Mouse (Mus musculus): ENCODE measurements around the gene Arf5.

DNA sequence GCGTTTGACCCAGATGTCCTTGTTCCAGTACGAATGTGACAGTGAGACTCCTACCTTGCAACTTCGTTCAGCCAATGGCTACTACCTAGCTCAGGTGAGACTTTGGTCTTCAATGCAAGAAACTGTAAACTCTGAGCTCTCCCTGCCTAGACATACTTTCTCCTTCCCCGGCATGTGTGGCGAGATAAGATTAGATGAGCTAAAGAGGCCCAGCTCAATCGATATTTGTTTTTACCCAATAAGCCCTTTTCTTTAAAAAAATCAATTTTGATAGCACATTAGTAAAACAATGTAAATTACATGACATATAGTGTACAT is 8.1 kb downstream of the Arf5 start:
- TF ChIP-seq CTCF (conservative IDR thresholded peaks at IDR 0.05; ENCODE audit: low read length), result no peak
- no peak for TF ChIP-seq POU5F1 (IDR thresholded peaks at IDR 0.05; ENCODE audit: borderline replicate concordance, low read length)
- TF ChIP-seq NANOG (IDR thresholded peaks at IDR 0.05; ENCODE audit: borderline replicate concordance, low read length), result no peak
